Mouse (Mus musculus) kidney, embryonic 14.5 days (tissue): ENCODE results near the gene Vcp. TPM values are rescaled to one million over a fixed set of nuclear protein-coding genes. Genes with fewer than 3 reads are reported as not detected.
"Not testable (repeated sequence)": the region's sequence is repeated elsewhere in the genome, so short reads cannot be mapped to it uniquely, and the experiment has no call there.

ENCODE experiments used
- ATAC-seq: fragments of 200-750 bp; cut with Nextera tagmentation; 2 replicates; pipeline ENCODE4 v1.8.0; 2017; ENCODE audit warnings: moderate number of reproducible peaks, mild to moderate bottlenecking, moderate TSS enrichment, moderate library complexity; ENCODE audit not compliant: low FRiP score, low TSS enrichment
- H3K27ac ChIP-seq: fragments of 300-500 bp; sonication (generic); 2 replicates; pipeline ENCODE4 v1.5.1; 2014; ENCODE audit warnings: low read depth, mild to moderate bottlenecking, low read length, moderate library complexity, mixed read lengths
- H3K27me3 ChIP-seq: fragments of 300-500 bp; sonication (generic); 2 replicates; pipeline ENCODE4 v1.6.1; 2014; ENCODE audit warnings: mild to moderate bottlenecking, low read length; ENCODE audit not compliant: control insufficient read depth, insufficient read depth
- H3K36me3 ChIP-seq: fragments of 300-500 bp; sonication (generic); 2 replicates; pipeline ENCODE4 v1.6.1; 2014; ENCODE audit warnings: low read length, mixed read lengths; ENCODE audit not compliant: control insufficient read depth, insufficient read depth
- H3K4me1 ChIP-seq: fragments of 300-500 bp; sonication (generic); 2 replicates; pipeline ENCODE4 v1.6.1; 2014; ENCODE audit warnings: low read length, mixed read lengths; ENCODE audit not compliant: control insufficient read depth, insufficient read depth
- H3K4me2 ChIP-seq: fragments of 300-500 bp; sonication (generic); replicated peaks from 2 replicates; pipeline ENCODE4 v1.6.1; 2014; ENCODE audit warnings: low read depth, mild to moderate bottlenecking, low read length
- H3K4me3 ChIP-seq: fragments of 300-500 bp; sonication (generic); 2 replicates; pipeline ENCODE4 v1.5.1; 2014; ENCODE audit warnings: mild to moderate bottlenecking, low read length
- H3K9ac ChIP-seq: fragments of 300-500 bp; sonication (generic); 2 replicates; pipeline ENCODE4 v1.6.1; 2014; ENCODE audit warnings: low read depth, mild to moderate bottlenecking, low read length, moderate library complexity
- H3K9me3 ChIP-seq: fragments of 300-500 bp; sonication (generic); 2 replicates; pipeline ENCODE4 v1.6.1; 2016; ENCODE audit warnings: low read length; ENCODE audit not compliant: control insufficient read depth
- WGBS: fragments of 180-500 bp; shearing (Covaris S2); extraction: QIAGEN DNeasy Blood & Tissue Kit; methylation state at CpG from one replicate; pipeline ENCODE4 v1.1.7; 2014; 5-methylcytosine and 5-hydroxymethylcytosine counted together
- polyA plus RNA-seq: library from polyadenylated mRNA; unstranded; fragments of >200 nt; fragmentation: Nextera tagmentation; extraction: Ambion mirVana; gene quantifications from 2 replicates; pipeline ENCODE4 v1.2.1, GENCODE M21; 2014

Vcp gene
- polyA plus RNA-seq, 1 experiment from 2014 or later, result 554 TPM

DNA sequence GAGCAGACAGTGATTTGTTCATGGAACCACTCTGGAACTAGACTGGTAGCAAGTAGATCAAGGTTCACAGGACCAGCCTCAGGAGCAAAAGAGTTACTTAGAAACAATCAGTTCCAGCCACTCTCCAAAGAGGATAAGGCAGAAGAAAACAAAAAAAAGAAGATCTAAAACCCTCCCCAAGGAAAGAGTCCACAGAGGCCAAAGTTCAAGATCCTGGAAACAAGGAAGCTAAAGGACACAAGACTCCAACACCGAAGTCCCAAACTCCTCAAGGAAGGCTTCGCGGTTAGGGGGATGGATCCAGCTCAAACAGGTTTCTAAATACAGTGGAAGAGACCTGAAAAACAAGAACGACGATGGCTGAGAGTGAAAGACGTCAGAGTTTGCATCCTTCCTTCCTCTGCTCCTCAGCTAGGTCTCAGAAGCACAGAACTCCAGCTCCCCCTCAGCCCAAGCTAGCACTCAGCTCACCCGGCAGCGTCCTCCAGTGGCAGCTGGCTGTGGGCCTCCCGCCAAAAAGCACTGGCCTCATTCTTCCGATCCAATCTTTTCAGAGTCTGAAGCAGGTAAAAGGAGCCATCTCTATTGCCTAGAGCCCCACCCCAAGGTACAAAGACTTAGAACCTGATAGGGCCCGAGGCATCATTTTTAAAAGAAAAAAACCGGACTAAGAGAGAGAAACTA, 2.6 kb upstream of the Vcp start:
- H3K4me2 ChIP-seq, result no peak overlapping the region
- no peak overlapping the region for H3K4me3 ChIP-seq
- H3K27ac ChIP-seq, result no peak overlapping the region
- no peaks in the 10 kb centered on the region for H3K9me3 ChIP-seq
- no peaks in the 10 kb centered on the region for H3K27me3 ChIP-seq
- H3K36me3 ChIP-seq, result peaks cover 6% of the 10 kb centered on the region; the same call in 1 of the 2 replicates
- H3K4me1 ChIP-seq, result peaks cover 12% of the 10 kb centered on the region
- no peak for ATAC-seq
- WGBS, result 80% methylated on average over 12 of the region's 12 CpGs
- H3K9ac ChIP-seq, result no peak overlapping the region

GRCm38 (mm10) chr4:43001272-43001671, 965 bp upstream of the Vcp start:
- H3K4me1 ChIP-seq, result peaks cover 16% of the 10 kb centered on the region
- WGBS, result 94% methylated on average over 2 of the region's 2 CpGs
- no peak overlapping the region for H3K4me3 ChIP-seq
- H3K27me3 ChIP-seq, result no peaks in the 10 kb centered on the region
- no peak overlapping the region; the same call in 1 of the 2 replicates for H3K27ac ChIP-seq
- no peaks in the 10 kb centered on the region for H3K9me3 ChIP-seq
- H3K4me2 ChIP-seq, result no peak overlapping the region
- no peak overlapping the region for H3K9ac ChIP-seq
- H3K36me3 ChIP-seq, result peaks cover 11% of the 10 kb centered on the region; the same call in 1 of the 2 replicates
- ATAC-seq, result no peak

- under 1% methylated on average over 51 of the region's 51 CpGs for WGBS
- H3K9ac ChIP-seq, result peak overlapping the region; percentile 89
- peak overlapping the region; percentile 100 for H3K27ac ChIP-seq
- H3K4me3 ChIP-seq, result peak overlapping the region; percentile 91
- H3K9me3 ChIP-seq, result no peaks in the 10 kb centered on the region
- H3K36me3 ChIP-seq, result peaks cover 26% of the 10 kb centered on the region
- H3K27me3 ChIP-seq, result no peaks in the 10 kb centered on the region
- ATAC-seq, result peak; percentile 83
- peaks cover 16% of the 10 kb centered on the region for H3K4me1 ChIP-seq
- H3K4me2 ChIP-seq, result peak overlapping the region; percentile 85
Observed at GRCm38 (mm10) chr4:42999451-43000140, 711 bp downstream of the Vcp start.

DNA sequence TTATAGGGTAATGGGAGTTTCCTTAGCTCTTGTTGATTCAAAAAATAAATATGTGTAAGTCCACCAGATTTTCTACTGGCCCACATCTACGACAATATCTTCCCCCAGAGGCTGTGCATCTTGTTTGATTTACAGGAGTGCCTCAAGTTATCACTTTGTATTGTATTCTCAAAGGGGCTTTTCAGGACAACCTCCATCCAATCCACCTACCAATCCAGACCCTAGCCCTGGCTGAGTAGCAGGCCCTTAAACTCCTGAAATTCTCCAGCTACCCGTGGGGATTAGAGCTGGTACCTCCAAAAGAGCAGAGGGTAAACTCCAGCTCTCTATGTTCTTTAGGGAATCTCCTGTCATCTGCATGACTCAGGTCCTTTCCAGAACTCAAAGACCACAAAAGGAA, 2.3 kb downstream of the Vcp start:
- Histone ChIP-seq H3K9me3 (no peaks in the 10 kb centered on the region), H3K27me3 (no peaks in the 10 kb centered on the region), H3K4me3 (peak overlapping the region; percentile 91; the same call in 1 of the 2 replicates), H3K27ac (no peak overlapping the region; the same call in 1 of the 2 replicates), H3K36me3 (peaks cover 41% of the 10 kb centered on the region), H3K4me2 (peak overlapping the region; percentile 85), H3K9ac (peak overlapping the region; percentile 89; the same call in 1 of the 2 replicates), H3K4me1 (peaks cover 16% of the 10 kb centered on the region)
- 62% methylated on average over 2 of the region's 2 CpGs for WGBS
- no peak for ATAC-seq

DNA sequence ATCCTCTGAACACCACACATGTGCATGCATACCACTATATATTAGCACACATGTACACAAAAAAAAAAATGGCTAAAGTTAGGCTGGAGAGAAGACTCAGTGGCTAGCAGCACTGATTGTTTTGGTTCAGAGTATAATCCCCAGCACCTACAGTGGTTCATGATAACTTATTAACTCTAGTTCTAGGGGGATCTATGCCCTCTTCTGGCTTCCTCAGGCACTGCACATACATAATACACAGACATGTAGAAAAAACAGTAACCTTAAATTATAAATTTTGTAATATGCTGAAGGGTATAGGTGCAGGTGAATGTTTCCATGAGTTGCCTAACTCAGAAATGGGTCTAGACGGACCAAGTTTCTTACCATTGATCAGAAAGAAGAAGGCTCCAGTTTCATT, 12.0 kb downstream of the Vcp start:
- Histone ChIP-seq H3K9ac (no peak overlapping the region), H3K27ac (no peak overlapping the region), H3K36me3 (peaks cover 96% of the 10 kb centered on the region), H3K4me2 (no peak overlapping the region), H3K9me3 (no peaks in the 10 kb centered on the region), H3K4me3 (no peak overlapping the region), H3K4me1 (no peaks in the 10 kb centered on the region), H3K27me3 (no peaks in the 10 kb centered on the region)
- no peak for ATAC-seq
- WGBS, result 79% methylated on average over 1 of the region's 1 CpGs

DNA sequence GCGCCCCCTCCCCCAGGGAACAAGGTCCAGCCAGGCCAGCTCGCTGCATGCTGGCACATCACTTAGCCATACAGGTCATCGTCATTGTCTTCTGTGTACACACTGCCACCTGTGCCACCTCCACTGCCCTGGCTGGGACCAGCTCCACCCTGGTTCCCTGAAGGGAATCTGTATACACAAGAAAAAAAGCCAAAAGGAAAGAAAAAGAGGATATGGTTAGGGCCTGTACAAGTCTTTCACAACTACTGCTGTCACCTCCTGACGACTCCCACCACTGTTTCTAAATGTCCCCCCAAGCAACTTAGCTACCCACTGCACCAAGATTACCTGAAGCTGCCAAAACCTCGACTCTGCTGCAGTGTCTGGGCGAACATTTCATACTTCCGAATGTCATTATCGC, 19.8 kb downstream of the Vcp start:
- H3K27ac ChIP-seq, H3K27me3 ChIP-seq, ATAC-seq, H3K9ac ChIP-seq, H3K4me1 ChIP-seq, H3K4me2 ChIP-seq, H3K4me3 ChIP-seq, H3K9me3 ChIP-seq: not testable (repeated sequence)
- WGBS, result 91% methylated on average over 7 of the region's 8 CpGs
- peaks cover 75% of the 10 kb centered on the region for H3K36me3 ChIP-seq

GRCm38 (mm10) chr4:42978062-42978461, 22.2 kb downstream of the Vcp start:
- no peak for ATAC-seq
- Histone ChIP-seq H3K9me3 (no peaks in the 10 kb centered on the region), H3K27ac (no peak overlapping the region), H3K4me1 (no peaks in the 10 kb centered on the region), H3K4me3 (no peak overlapping the region), H3K9ac (no peak overlapping the region), H3K4me2 (no peak overlapping the region), H3K27me3 (no peaks in the 10 kb centered on the region), H3K36me3 (peaks cover 51% of the 10 kb centered on the region)
- WGBS, result 94% methylated on average over 4 of the region's 4 CpGs

DNA sequence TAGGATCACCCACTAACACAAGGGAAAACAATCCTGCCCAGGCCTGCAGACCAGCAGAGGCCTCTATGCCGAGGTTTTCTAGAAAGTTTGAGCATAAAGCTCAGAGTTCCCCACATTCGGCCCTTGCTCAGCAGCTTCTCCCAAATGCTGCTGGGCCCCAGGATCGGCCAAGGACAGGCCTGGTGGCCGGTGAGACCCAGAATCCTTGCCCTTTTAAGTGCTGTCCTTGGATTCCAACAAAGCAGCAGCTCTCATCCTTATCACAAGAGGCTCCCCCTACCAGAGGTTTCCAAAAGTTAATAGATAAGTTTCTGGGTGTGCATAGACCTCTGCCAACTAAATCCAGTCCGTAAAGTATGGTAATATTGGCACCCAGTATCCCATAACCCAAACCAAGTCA, 26.4 kb downstream of the Vcp start:
- Histone ChIP-seq H3K4me1 (no peaks in the 10 kb centered on the region), H3K4me2 (no peak overlapping the region), H3K27me3 (no peaks in the 10 kb centered on the region), H3K4me3 (no peak overlapping the region), H3K9ac (no peak overlapping the region), H3K27ac (no peak overlapping the region), H3K36me3 (peaks cover 14% of the 10 kb centered on the region), H3K9me3 (no peaks in the 10 kb centered on the region)
- WGBS, result 85% methylated on average over 5 of the region's 5 CpGs
- ATAC-seq, result no peak

- Histone ChIP-seq H3K27me3 (no peaks in the 10 kb centered on the region), H3K4me2 (no peak overlapping the region), H3K4me1 (no peaks in the 10 kb centered on the region), H3K4me3 (no peak overlapping the region), H3K27ac (no peak overlapping the region), H3K36me3 (peaks cover 5% of the 10 kb centered on the region; the same call in 1 of the 2 replicates), H3K9me3 (no peaks in the 10 kb centered on the region), H3K9ac (no peak overlapping the region)
- 60% methylated on average over 4 of the region's 4 CpGs for WGBS
- no peak for ATAC-seq
Observed at GRCm38 (mm10) chr4:42972952-42973351, 27.4 kb downstream of the Vcp start.
